Mouse (Mus musculus): Measurements from ENCODE around the gene Abca17. TPM values are rescaled to one million over a fixed set of nuclear protein-coding genes. Genes with fewer than 3 reads are reported as not detected.
A peak's percentile ranks its signal among the peaks of the same experiment; 100 is the strongest.

Abca17 gene
- polyA plus RNA-seq (2012) = not detected in 2 replicates

DNA sequence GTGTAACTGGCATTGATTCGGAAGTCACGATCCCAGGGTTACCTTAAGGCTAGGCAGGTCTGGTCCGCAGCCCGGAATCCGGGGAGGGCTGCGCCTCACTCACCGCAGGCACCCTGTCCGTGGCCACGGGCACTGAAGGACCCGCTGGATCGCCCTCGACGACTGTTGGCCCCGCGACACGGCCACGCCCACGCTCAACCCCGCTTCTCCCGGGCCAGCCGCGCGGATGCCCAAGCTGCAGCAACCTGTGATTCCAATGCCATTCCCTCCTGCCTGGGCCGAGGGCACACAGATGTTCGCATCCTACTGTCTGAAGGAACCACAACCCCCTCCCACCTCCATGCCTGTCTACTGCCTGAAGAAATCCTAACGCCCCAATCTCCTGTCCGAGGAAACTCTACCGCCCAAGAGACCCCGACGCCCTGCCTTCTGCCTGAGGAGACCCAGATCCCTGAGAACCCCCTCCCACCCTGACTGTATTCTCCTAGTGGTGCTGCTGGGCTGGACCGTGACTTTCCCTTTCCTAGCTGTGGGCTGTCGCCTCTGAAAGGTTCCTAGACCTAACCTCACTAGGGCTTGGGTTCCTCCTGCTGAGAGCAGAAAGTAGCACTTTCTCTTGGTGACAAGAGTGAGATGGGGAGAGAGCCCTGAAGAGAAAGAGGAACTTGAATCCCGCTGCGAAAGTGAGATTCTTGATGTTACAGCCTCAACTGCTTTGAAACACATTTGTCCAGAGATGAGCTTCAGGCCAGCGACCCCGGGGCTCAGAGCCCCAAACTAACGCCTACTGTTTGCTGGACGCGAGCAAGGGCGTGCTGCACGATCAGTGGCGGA lies at the start of gene Abca17:
TSS of gene Abca17 (minus strand) at position 143 of the 834 bp plus-strand sequence.
- H3K9me3 ChIP-seq (ENCODE audit: control insufficient read depth, low read length) = no peaks in the 10 kb centered on the region
- peaks cover 22% of the 10 kb centered on the region for H3K36me3 ChIP-seq (ENCODE audit: control insufficient read depth)
- H3K4me1 ChIP-seq (ENCODE audit: control insufficient read depth) = peaks cover 61% of the 10 kb centered on the region
- no peak for TF ChIP-seq GATA1 (IDR thresholded peaks at IDR 0.05; ENCODE audit: low read length)
- TF ChIP-seq TAL1 (IDR thresholded peaks at IDR 0.05; ENCODE audit: low read length) = no peak
- H3K4me3 ChIP-seq (replicated peaks) = peak within 1 kb of the TSS; percentile 98
- peaks cover 23% of the 10 kb centered on the region for H3K27me3 ChIP-seq (ENCODE audit: control insufficient read depth)

DNA sequence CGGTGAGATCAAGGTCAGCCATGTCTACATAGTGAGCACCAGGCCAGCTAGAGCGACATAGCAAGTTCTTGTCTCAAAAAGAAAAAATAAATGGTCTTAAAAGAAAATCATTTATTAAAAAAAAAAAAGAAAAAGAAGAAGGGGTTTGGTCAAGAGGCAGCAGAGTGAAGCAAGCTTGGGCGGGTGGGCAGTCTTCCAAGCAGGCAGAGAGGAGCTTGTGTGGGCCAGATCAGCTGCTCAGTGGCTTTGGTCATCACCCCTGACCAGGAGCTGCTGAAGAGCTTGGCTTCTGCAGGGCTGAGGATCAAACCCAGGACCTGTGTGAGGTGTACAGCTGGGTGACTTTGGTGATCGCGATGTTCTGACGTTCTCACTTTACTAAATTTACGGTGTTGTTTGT lies 43.6 kb upstream of the Abca17 start:
- peaks cover 87% of the 10 kb centered on the region for H3K36me3 ChIP-seq (ENCODE audit: control insufficient read depth)

DNA sequence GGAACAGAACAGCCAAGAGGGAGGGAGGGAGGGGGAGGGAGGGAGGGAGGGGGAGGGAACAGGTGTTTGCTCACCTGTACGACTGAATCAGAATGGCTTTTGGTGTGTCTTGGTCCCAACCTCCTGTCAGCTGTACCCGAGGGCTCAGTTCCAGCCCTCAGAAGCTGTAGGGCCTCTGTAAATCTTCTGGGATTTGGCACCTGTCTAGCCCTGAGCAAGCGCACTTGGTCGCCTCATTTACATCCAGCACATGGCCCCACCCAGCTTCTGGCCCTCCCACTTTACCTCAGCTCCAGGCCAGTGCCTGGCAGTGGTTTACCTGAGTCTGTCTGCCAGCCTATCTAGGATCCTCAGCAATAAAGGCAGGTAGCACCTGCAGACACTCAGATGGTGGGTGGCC lies 42.7 kb upstream of the Abca17 start:
- Histone ChIP-seq H3K9me3 (ENCODE audit: control insufficient read depth, low read length) (no peaks in the 10 kb centered on the region), H3K36me3 (ENCODE audit: control insufficient read depth) (peaks cover 87% of the 10 kb centered on the region), H3K4me1 (ENCODE audit: control insufficient read depth) (peaks cover 2% of the 10 kb centered on the region; the same call in 1 of the 2 replicates), H3K27me3 (ENCODE audit: control insufficient read depth) (no peaks in the 10 kb centered on the region), H3K4me3 (replicated peaks) (no peak overlapping the region)
- no peak for TF ChIP-seq GATA1 (IDR thresholded peaks at IDR 0.05; ENCODE audit: low read length)
- TF ChIP-seq TAL1 (IDR thresholded peaks at IDR 0.05; ENCODE audit: low read length) = no peak

More for the DNA sequence above, 43.6 kb upstream of the Abca17 start:
- H3K27me3 ChIP-seq (ENCODE audit: control insufficient read depth) = no peaks in the 10 kb centered on the region
- peaks cover 2% of the 10 kb centered on the region; the same call in 1 of the 2 replicates for H3K4me1 ChIP-seq (ENCODE audit: control insufficient read depth)
- no peak overlapping the region for H3K4me3 ChIP-seq (replicated peaks)
- TF ChIP-seq TAL1 (IDR thresholded peaks at IDR 0.05; ENCODE audit: low read length) = no peak
- no peak for TF ChIP-seq GATA1 (IDR thresholded peaks at IDR 0.05; ENCODE audit: low read length)
- H3K9me3 ChIP-seq (ENCODE audit: control insufficient read depth, low read length) = no peaks in the 10 kb centered on the region

DNA sequence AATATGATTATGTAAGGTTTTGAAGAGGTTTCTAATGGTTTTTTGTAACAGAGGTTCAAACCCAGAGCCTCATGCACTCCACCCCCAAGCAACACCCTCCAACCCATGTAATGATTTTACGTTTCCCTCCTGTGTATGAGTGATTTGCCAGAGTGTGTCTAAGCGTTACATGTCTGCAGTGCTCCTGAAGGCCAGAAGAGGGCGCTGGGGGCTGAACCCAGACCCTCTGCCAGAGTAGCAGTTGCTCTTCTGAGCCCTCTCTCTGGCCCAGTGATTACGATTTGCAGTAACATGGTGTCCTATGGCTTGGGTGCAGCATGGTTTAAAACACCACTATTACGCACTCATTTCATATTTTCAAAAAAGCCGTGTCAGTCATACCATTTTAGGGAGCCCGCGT lies 40.3 kb upstream of the Abca17 start:
- Histone ChIP-seq H3K4me3 (replicated peaks) (no peak overlapping the region), H3K27me3 (ENCODE audit: control insufficient read depth) (no peaks in the 10 kb centered on the region), H3K36me3 (ENCODE audit: control insufficient read depth) (peaks cover 86% of the 10 kb centered on the region), H3K4me1 (ENCODE audit: control insufficient read depth) (no peaks in the 10 kb centered on the region), H3K9me3 (ENCODE audit: control insufficient read depth, low read length) (no peaks in the 10 kb centered on the region)
- no peak for TF ChIP-seq GATA1 (IDR thresholded peaks at IDR 0.05; ENCODE audit: low read length)

DNA sequence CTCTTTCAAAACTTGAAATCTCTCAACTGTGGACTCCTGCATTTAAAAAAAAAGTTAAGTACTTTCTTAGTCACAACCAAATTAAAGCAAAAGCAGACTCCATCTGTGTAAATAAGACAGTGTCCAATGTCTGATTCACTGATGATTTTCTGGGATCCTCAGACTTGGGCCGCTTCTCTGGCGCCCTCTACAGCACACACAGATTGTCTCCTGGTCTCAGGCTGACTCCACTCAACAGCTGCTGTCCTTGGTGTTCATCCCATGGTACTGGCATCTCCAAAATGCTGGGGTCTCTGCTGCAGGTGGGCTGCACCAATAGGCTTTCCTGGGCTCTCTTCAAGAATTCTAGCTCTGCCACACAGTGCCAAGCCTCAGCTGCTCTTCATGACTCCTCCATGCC lies 39.0 kb upstream of the Abca17 start:
- H3K4me1 ChIP-seq (ENCODE audit: control insufficient read depth) = no peaks in the 10 kb centered on the region; the same call in 1 of the 2 replicates
- H3K9me3 ChIP-seq (ENCODE audit: control insufficient read depth, low read length) = no peaks in the 10 kb centered on the region
- TF ChIP-seq GATA1 (IDR thresholded peaks at IDR 0.05; ENCODE audit: low read length) = no peak
- TF ChIP-seq TAL1 (IDR thresholded peaks at IDR 0.05; ENCODE audit: low read length) = no peak
- H3K4me3 ChIP-seq (replicated peaks) = no peak overlapping the region
- peaks cover 89% of the 10 kb centered on the region for H3K36me3 ChIP-seq (ENCODE audit: control insufficient read depth)
- H3K27me3 ChIP-seq (ENCODE audit: control insufficient read depth) = no peaks in the 10 kb centered on the region

DNA sequence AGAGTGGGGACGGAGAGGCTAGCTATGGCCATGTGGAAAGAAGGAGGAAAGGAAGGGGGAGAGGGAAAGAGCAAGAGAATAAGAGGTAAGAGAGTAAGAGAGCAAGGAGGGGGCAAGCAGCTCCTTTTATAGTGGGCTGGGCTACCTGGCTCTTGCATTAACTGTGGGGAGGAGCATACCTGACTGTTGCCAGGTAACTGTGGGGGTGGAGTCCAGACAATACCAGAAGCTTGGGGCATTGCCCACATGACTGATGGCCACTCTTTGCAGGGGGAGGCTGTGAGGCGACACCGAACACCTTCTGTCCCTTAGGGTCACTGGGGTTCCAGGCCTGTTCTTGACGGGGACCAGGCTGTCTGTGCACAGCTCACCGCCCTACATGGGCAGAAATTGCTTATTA lies 37.8 kb upstream of the Abca17 start:
- Histone ChIP-seq H3K4me3 (replicated peaks) (no peak overlapping the region), H3K36me3 (ENCODE audit: control insufficient read depth) (peaks cover 94% of the 10 kb centered on the region), H3K4me1 (ENCODE audit: control insufficient read depth) (no peaks in the 10 kb centered on the region; the same call in 1 of the 2 replicates), H3K9me3 (ENCODE audit: control insufficient read depth, low read length) (no peaks in the 10 kb centered on the region), H3K27me3 (ENCODE audit: control insufficient read depth) (no peaks in the 10 kb centered on the region)
- no peak for TF ChIP-seq GATA1 (IDR thresholded peaks at IDR 0.05; ENCODE audit: low read length)
- no peak for TF ChIP-seq TAL1 (IDR thresholded peaks at IDR 0.05; ENCODE audit: low read length)

DNA sequence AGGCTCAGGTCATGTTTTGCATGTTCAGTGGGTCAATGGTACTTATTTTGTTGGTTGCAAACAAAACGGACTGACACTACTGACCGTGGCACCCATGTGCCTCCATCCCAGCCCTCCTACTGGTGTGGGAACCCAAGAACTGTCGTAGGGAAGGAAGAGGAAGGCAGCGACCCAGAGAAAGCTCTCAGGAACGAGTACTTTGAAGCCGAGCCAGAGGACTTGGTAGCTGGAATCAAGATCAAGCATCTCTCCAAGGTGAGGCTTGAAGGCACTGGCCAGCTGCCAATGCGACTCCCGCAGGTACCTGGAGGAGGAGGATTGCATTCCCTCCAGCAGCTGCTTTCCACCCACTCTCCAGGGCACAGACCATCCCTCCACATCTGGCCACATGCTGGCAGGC lies 32.9 kb upstream of the Abca17 start:
- TF ChIP-seq GATA1 (IDR thresholded peaks at IDR 0.05; ENCODE audit: low read length) = no peak
- Histone ChIP-seq H3K4me3 (replicated peaks) (no peak overlapping the region), H3K27me3 (ENCODE audit: control insufficient read depth) (no peaks in the 10 kb centered on the region), H3K36me3 (ENCODE audit: control insufficient read depth) (peaks cover 91% of the 10 kb centered on the region), H3K9me3 (ENCODE audit: control insufficient read depth, low read length) (no peaks in the 10 kb centered on the region), H3K4me1 (ENCODE audit: control insufficient read depth) (no peaks in the 10 kb centered on the region; the same call in 1 of the 2 replicates)

DNA sequence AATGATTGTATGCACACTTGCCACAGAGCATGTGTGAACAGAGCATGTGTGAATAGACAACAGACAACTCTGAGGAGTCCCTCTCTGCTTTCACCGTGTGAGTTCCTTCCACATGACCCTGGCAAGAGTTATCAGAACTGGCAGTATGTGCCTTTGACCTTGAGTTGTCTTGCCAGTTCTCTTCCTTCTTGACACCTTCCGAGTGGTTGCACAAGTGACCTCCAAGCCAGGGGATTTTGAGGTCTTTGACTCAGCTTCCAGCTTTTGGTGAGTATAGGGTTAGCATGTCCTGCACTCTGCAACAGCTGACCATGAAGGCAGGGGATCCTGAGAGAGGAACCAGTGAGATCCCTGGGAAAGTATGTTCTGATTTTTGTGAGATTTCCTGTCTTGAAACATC lies 27.6 kb upstream of the Abca17 start:
- Histone ChIP-seq H3K4me3 (replicated peaks) (no peak overlapping the region), H3K4me1 (ENCODE audit: control insufficient read depth) (peaks cover 18% of the 10 kb centered on the region), H3K36me3 (ENCODE audit: control insufficient read depth) (peaks cover 90% of the 10 kb centered on the region), H3K9me3 (ENCODE audit: control insufficient read depth, low read length) (no peaks in the 10 kb centered on the region), H3K27me3 (ENCODE audit: control insufficient read depth) (no peaks in the 10 kb centered on the region)
- no peak for TF ChIP-seq GATA1 (IDR thresholded peaks at IDR 0.05; ENCODE audit: low read length)
- TF ChIP-seq TAL1 (IDR thresholded peaks at IDR 0.05; ENCODE audit: low read length) = no peak

DNA sequence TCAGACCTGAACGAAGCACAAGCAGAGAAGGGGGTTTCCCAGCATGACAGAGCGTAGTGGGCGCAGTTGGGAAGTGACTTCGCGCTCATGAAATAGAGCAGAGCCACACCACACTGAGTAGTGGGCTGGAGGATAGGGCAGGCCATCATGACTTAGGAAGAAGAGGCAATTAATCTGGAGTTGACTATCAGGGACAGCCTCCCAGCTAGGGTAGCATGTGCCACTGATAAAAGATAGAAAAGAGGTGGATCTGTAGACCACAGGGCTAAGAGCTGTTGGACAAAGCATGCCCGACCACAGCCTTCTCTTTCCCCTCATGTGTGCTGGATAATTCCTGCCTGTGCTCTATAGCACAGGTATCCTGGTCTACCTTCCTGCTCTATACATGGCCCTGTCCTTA lies 25.0 kb upstream of the Abca17 start:
- Histone ChIP-seq H3K27me3 (ENCODE audit: control insufficient read depth) (no peaks in the 10 kb centered on the region), H3K9me3 (ENCODE audit: control insufficient read depth, low read length) (no peaks in the 10 kb centered on the region), H3K36me3 (ENCODE audit: control insufficient read depth) (peaks cover 92% of the 10 kb centered on the region), H3K4me1 (ENCODE audit: control insufficient read depth) (peaks cover 18% of the 10 kb centered on the region), H3K4me3 (replicated peaks) (no peak overlapping the region)
- TF ChIP-seq TAL1 (IDR thresholded peaks at IDR 0.05; ENCODE audit: low read length) (no peak), GATA1 (IDR thresholded peaks at IDR 0.05; ENCODE audit: low read length) (no peak)
